Mouse (Mus musculus) forebrain, embryonic 15.5 days (tissue): ENCODE results near the gene Gm10959. TPM values are rescaled to one million over a fixed set of nuclear protein-coding genes. Genes with fewer than 3 reads are reported as not detected.

Source experiments
- ATAC-seq: fragments of 200-750 bp; cut with Nextera tagmentation; replicated peaks from 2 replicates; pipeline ENCODE4 v1.8.0; 2017; ENCODE audit warnings: mild to moderate bottlenecking, moderate TSS enrichment, moderate library complexity
- H3K27ac ChIP-seq: fragments of 300-500 bp; sonication (generic); replicated peaks from 2 replicates; pipeline ENCODE4 v1.5.1; 2015; ENCODE audit warnings: mild to moderate bottlenecking, inconsistent platforms
- H3K27me3 ChIP-seq: fragments of 300-500 bp; sonication (generic); 2 replicates; pipeline ENCODE4 v1.6.1; 2015; ENCODE audit warnings: inconsistent platforms
- H3K36me3 ChIP-seq: fragments of 300-500 bp; sonication (generic); 2 replicates; pipeline ENCODE4 v1.6.1; 2015; ENCODE audit warnings: mild to moderate bottlenecking, inconsistent platforms
- H3K4me1 ChIP-seq: fragments of 300-500 bp; sonication (generic); 2 replicates; pipeline ENCODE4 v1.6.1; 2015; ENCODE audit warnings: inconsistent platforms
- H3K4me2 ChIP-seq: fragments of 300-500 bp; sonication (generic); replicated peaks from 2 replicates; pipeline ENCODE4 v1.6.1; 2015; ENCODE audit warnings: mild to moderate bottlenecking, inconsistent platforms
- H3K4me3 ChIP-seq: fragments of 300-500 bp; sonication (generic); 2 replicates; pipeline ENCODE4 v1.5.1; 2015; ENCODE audit warnings: mild to moderate bottlenecking, inconsistent platforms
- H3K9ac ChIP-seq: fragments of 300-500 bp; sonication (generic); replicated peaks from 2 replicates; pipeline ENCODE4 v1.6.1; 2015; ENCODE audit warnings: mild to moderate bottlenecking, inconsistent platforms
- H3K9me3 ChIP-seq: fragments of 300-500 bp; sonication (generic); 2 replicates; pipeline ENCODE4 v1.6.1; 2016; ENCODE audit warnings: inconsistent platforms
- WGBS: fragments of 180-500 bp; shearing (Covaris S2); methylation state at CpG from one replicate; pipeline ENCODE4 v1.1.7; 2015; ENCODE audit warnings: mixed read lengths; 5-methylcytosine and 5-hydroxymethylcytosine counted together
- polyA plus RNA-seq: library from polyadenylated mRNA; unstranded; fragments of >200 nt; fragmentation: Nextera tagmentation; extraction: Ambion mirVana; gene quantifications from 2 replicates; pipeline ENCODE4 v1.2.1, GENCODE M21; 2015

Gm10959 gene
- polyA plus RNA-seq, 1 experiment from 2014 or later, result not detected

DNA sequence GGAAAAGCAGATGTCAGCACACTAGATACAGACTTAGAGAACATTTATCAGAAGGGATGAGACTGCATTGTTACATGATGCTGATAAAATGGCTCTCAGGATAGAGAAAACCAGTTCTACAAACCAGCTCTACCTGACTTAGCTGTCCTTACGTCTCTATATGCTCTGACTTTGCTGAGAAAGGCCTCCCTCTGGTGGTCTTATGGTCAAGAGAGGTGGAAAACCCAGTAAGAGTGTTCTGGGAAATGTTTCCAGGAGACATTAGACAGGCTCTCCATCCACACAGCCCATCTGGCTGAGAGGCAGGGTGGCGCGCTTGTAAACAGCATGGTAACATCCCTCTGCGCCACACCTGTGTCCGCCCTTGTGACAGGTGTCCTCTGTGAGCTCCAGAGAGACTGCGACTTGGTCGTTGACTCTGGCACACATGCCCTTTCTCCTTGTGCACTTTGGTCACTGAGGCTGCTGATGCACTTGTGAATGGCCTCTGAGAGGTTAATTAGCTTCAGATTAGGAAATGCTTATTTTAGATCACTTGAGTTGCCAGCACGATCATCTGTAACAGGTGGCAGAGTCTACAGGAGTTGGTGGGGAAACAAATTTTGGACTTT lies 40.4 kb downstream of the Gm10959 start:
- H3K27ac ChIP-seq, result no peak overlapping the region
- H3K4me3 ChIP-seq, result no peak overlapping the region
- H3K9ac ChIP-seq, result no peak overlapping the region
- WGBS, result 89% methylated on average over 8 of the region's 8 CpGs
- H3K27me3 ChIP-seq, result no peaks in the 10 kb centered on the region
- no peak for ATAC-seq
- no peaks in the 10 kb centered on the region for H3K9me3 ChIP-seq
- no peaks in the 10 kb centered on the region for H3K36me3 ChIP-seq
- H3K4me1 ChIP-seq, result no peaks in the 10 kb centered on the region
- no peak overlapping the region for H3K4me2 ChIP-seq

DNA sequence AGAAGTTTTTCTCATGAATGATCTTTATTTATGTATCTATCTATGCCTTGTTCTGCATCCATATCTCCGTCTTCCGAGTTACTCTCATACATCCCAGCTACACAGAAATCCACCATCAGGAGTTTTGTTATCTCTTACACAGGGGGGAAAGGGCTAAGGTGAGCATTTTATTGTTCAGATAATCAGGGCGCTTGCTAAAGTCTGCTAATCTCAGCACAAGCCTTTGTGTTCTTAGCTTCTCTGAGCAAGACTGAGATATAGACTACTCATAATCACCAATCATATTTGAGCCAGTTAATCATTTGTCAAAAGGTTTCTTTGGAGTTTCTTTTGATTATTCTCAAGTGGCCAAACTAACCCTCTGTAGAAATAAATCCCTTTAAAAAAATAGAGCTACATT lies 41.6 kb downstream of the Gm10959 start:
- Histone ChIP-seq H3K4me2 (no peak overlapping the region), H3K9me3 (no peaks in the 10 kb centered on the region), H3K4me1 (no peaks in the 10 kb centered on the region), H3K36me3 (no peaks in the 10 kb centered on the region), H3K27ac (no peak overlapping the region), H3K9ac (no peak overlapping the region), H3K27me3 (no peaks in the 10 kb centered on the region), H3K4me3 (no peak overlapping the region)
- no peak for ATAC-seq
- 92% methylated on average over 3 of the region's 3 CpGs for WGBS

DNA sequence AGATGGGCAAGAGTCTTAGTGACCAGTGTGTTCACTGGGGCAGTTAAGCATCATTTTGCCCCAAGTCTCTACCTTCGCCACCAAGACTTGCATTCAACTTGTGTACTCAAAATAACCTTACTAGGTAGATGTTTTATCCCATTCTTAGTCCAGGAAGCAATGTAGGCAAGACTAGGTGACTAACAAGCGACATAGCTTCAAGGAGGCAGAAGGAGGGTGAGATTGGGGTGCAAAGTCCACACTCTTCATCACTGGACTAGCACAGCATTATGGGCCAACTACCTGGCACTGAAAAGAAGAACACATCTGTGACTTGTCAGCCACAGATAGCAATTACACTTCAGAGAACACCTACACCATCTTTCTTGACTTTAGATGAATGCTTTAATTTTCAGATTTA lies 42.3 kb downstream of the Gm10959 start:
- Histone ChIP-seq H3K4me1 (no peaks in the 10 kb centered on the region), H3K9me3 (no peaks in the 10 kb centered on the region), H3K4me2 (no peak overlapping the region), H3K27ac (no peak overlapping the region), H3K4me3 (no peak overlapping the region), H3K27me3 (no peaks in the 10 kb centered on the region), H3K9ac (no peak overlapping the region), H3K36me3 (no peaks in the 10 kb centered on the region)
- WGBS, result 85% methylated on average over 2 of the region's 2 CpGs
- ATAC-seq, result no peak

DNA sequence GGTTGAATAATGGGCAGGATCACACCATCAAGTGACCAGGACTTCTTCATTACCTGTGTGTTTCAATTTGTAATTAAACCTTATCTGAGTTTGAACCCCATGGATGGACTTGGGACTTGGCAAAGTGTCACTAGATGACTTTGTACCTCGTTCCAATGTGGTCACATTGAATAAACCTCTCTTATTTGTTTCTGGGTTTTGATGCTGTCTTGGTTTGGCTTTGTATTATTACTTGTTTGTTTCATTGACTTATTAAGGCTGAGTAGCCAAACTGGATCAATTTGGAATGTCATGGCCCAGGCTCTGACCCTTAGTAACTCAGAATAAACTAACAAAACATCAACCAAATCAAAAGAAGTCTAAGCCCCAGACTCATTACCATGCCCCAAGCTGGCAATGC lies 47.6 kb downstream of the Gm10959 start:
- no peak for ATAC-seq
- 82% methylated on average over 1 of the region's 1 CpGs for WGBS
- no peak overlapping the region for H3K4me3 ChIP-seq
- H3K36me3 ChIP-seq, result no peaks in the 10 kb centered on the region
- H3K27ac ChIP-seq, result no peak overlapping the region
- H3K9me3 ChIP-seq, result no peaks in the 10 kb centered on the region
- H3K4me1 ChIP-seq, result no peaks in the 10 kb centered on the region
- no peaks in the 10 kb centered on the region for H3K27me3 ChIP-seq
- no peak overlapping the region for H3K9ac ChIP-seq
- no peak overlapping the region for H3K4me2 ChIP-seq

DNA sequence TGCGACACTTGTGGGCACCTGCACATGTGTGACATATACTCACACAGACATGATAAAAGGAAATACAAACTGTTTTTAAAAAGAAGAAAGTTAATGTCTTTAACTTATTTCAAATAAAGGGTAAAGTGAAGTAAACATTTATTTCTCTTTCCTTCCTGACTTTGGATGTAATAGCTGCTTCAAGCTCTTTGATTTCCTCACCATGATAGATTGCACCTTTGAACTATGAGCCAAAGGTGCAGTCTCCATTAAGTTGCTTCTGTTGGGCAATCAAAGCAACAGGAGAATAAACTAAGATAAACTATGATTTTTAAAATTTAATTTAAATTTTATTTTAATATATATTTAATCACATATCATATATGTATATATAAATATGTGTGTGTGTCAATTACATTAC lies 50.9 kb downstream of the Gm10959 start:
- Histone ChIP-seq H3K36me3 (no peaks in the 10 kb centered on the region), H3K9me3 (no peaks in the 10 kb centered on the region), H3K9ac (no peak overlapping the region), H3K4me2 (no peak overlapping the region), H3K4me1 (no peaks in the 10 kb centered on the region), H3K4me3 (no peak overlapping the region), H3K27ac (no peak overlapping the region), H3K27me3 (no peaks in the 10 kb centered on the region)
- 90% methylated on average over 1 of the region's 1 CpGs for WGBS
- ATAC-seq, result no peak

DNA sequence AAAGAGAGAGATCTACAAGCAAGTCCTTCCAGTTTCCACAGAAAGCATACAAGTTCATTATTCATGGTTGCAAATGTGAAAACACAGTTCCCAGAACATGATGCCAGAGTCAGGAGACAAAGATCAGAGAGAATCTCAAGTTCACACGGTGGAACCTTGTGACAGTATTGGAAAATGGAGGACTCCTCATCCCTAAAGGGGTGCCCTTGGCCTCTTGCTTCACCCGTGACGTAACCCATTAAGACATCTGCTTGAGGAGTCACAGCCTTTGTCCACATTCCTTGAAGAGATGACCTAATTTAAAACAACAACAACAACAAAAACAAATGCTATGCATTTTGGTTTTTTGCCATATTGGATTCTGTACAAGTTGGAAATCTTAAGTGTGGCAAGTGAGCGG lies 54.1 kb downstream of the Gm10959 start:
- Histone ChIP-seq H3K27me3 (no peaks in the 10 kb centered on the region), H3K9ac (no peak overlapping the region), H3K36me3 (no peaks in the 10 kb centered on the region), H3K4me2 (no peak overlapping the region), H3K27ac (no peak overlapping the region), H3K4me1 (no peaks in the 10 kb centered on the region), H3K9me3 (no peaks in the 10 kb centered on the region), H3K4me3 (no peak overlapping the region)
- 79% methylated on average over 4 of the region's 4 CpGs for WGBS
- no peak for ATAC-seq

Other genes with a start within 250 kb of the Gm10959 start
- 3.0 and 3.2 TPM in 2 replicates for gene Pde5a, start 190.4 kb downstream of the Gm10959 start, polyA plus RNA-seq
- not detected in 2 replicates for gene Fabp2, start 24.3 kb downstream of the Gm10959 start, polyA plus RNA-seq
- 90.1 and 95.4 TPM in 2 replicates for gene 1810037I17Rik, start 4.8 kb upstream of the Gm10959 start, polyA plus RNA-seq
- 4.9 and 5.3 TPM in 2 replicates for gene Usp53, start 65.2 kb upstream of the Gm10959 start, polyA plus RNA-seq
- not detected in 2 replicates for gene Myoz2, start 115.7 kb upstream of the Gm10959 start, polyA plus RNA-seq